Mouse (Mus musculus): ENCODE measurements at regions not wholly inside any gene's neighbourhood (a gene's known extent, or its start where the extent isn't known, plus 50 kb on each side); places are given as distances from the start of the nearest gene placed in this dataset.

DNA sequence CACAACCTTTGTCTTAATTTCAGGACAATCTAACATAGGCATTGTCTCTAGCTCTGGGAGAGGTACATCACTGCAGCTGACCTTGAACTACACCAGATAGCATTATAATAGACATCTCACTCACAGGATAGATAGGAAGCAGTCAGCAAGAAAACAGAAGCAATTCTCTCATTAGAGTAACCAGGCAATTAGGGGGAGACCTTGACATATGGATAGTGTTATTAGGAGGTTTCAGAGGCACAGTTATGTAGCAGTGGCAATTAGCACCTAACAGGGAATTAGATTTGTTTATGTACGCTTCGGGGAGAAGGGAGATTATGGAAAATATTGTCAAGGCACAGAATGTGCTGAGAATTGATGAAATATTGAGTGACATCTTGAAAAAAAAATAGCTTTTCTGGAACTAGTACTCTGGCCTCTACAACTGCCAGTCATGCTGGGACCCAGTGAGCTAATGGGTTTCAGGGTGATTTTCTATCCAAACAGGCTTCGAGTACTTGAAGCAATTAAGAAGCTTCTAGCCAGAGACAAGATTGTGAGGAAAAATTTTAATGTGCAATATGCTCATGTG, 216.8 kb upstream of the Aco1 start:
- no peaks in the 10 kb centered on the region for H3K4me1 ChIP-seq
- WGBS: 79% methylated on average over 3 of the region's 3 CpGs

DNA sequence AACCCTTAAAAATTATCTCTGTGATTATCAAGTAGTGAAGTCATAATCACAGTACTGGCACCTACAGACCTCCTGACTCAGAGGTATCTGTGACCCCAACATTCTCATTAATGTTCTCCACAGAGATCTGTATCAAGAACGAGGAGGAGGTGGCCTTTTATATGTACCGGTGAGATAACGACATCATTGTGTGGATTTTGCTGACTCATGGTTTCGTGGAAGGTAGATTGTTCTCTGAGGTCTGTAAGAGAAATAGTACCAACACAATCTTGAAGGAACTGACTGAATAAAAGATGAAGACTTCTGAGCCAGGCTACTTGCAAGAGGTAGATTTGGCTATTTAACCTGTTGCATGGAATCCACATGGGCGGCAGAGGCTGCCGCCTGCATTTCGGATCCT, 216.3 kb upstream of the Aco1 start:
- no peaks in the 10 kb centered on the region for H3K4me1 ChIP-seq
- no peak overlapping the region for H3K4me3 ChIP-seq
- no peak for DNase-seq (ENCODE audit: extremely low spot score, low spot score)
- H3K9me3 ChIP-seq: no peaks in the 10 kb centered on the region
- WGBS: 95% methylated on average over 7 of the region's 7 CpGs
- no peaks in the 10 kb centered on the region for H3K36me3 ChIP-seq (replicated peaks)
- no peaks in the 10 kb centered on the region for H3K27me3 ChIP-seq (ENCODE audit: poor library complexity, severe bottlenecking)
- no peak overlapping the region for H3K27ac ChIP-seq

More for the DNA sequence above, 216.8 kb upstream of the Aco1 start:
- no peak for DNase-seq (ENCODE audit: extremely low spot score, low spot score)
- Histone ChIP-seq H3K36me3 (replicated peaks) (no peaks in the 10 kb centered on the region), H3K4me3 (no peak overlapping the region), H3K9me3 (no peaks in the 10 kb centered on the region), H3K27me3 (ENCODE audit: poor library complexity, severe bottlenecking) (no peaks in the 10 kb centered on the region), H3K27ac (no peak overlapping the region)

GRCm38 (mm10) chr4:39928491-39928890, 214.4 kb upstream of the Aco1 start:
- H3K4me3 ChIP-seq: no peak overlapping the region
- no peaks in the 10 kb centered on the region for H3K36me3 ChIP-seq (replicated peaks)
- no peaks in the 10 kb centered on the region for H3K27me3 ChIP-seq (ENCODE audit: poor library complexity, severe bottlenecking)
- DNase-seq (ENCODE audit: extremely low spot score, low spot score): no peak
- H3K27ac ChIP-seq: no peak overlapping the region
- H3K9me3 ChIP-seq: no peaks in the 10 kb centered on the region
- no peaks in the 10 kb centered on the region for H3K4me1 ChIP-seq
- 95% methylated on average over 2 of the region's 2 CpGs for WGBS

DNA sequence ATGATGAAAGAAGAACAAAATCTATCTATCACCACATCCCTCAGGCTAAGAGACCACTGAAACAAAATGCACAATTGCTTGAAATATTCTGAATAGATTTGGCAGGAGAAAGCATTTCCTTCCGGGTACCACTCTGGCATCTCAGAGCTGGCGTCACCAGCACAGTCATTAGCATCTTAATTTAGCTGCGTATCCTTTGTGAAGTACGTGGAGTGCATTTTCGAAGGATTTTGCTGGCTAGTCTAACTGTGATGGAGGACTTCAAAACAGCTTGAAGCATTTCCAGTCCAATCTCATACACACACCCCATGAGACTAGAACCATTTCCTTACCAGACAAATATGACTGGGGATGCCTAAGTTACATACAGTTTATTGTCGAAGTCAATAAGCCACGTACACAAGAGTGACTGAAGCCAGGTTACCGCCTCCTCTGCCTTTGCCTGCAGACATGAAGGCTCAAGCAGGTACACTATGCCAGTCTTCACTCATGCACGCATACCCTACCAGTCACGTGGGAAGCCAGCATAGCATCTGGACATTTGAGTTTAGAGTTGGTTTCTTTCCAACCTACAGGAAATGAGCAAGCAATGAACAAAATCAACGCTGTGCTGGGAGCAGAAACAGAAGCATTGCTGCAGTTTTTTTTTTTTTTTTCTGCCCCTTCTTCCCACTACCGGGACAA, 208.7 kb upstream of the Aco1 start:
- no peak overlapping the region for H3K27ac ChIP-seq
- H3K36me3 ChIP-seq (replicated peaks): no peaks in the 10 kb centered on the region
- no peaks in the 10 kb centered on the region for H3K9me3 ChIP-seq
- no peak for DNase-seq (ENCODE audit: extremely low spot score, low spot score)
- H3K27me3 ChIP-seq (ENCODE audit: poor library complexity, severe bottlenecking): no peaks in the 10 kb centered on the region
- no peak overlapping the region for H3K4me3 ChIP-seq
- H3K4me1 ChIP-seq: no peaks in the 10 kb centered on the region
- WGBS: 90% methylated on average over 12 of the region's 12 CpGs

DNA sequence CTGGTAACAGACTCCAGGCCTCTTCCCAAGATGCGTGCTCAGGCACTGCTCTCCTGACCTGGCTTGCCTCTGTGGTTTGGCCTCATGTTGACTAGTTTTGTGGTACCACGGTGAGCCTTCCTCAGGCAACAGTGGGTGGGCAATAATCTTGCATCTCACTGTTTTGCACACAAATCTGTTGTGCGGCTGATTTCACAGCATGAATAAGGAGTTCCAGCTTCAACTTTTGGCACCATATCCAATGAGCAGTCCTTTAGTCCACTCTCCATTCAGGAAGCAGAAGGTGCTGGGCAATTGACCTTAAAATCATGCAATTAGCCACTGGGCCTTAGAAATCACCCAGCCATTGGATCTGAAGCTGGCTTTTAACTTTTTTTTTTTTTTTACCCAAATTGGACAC, 184.2 kb upstream of the Aco1 start:
- Histone ChIP-seq H3K36me3 (replicated peaks) (no peaks in the 10 kb centered on the region), H3K9me3 (no peaks in the 10 kb centered on the region), H3K4me1 (no peaks in the 10 kb centered on the region), H3K27me3 (ENCODE audit: poor library complexity, severe bottlenecking) (no peaks in the 10 kb centered on the region), H3K4me3 (no peak overlapping the region), H3K27ac (no peak overlapping the region)
- no peak for DNase-seq (ENCODE audit: extremely low spot score, low spot score)
- 93% methylated on average over 3 of the region's 3 CpGs for WGBS

- H3K9me3 ChIP-seq: no peaks in the 10 kb centered on the region; the same call in 1 of the 2 replicates
- WGBS: 88% methylated on average over 3 of the region's 3 CpGs
- H3K36me3 ChIP-seq (replicated peaks): no peaks in the 10 kb centered on the region
- DNase-seq (ENCODE audit: extremely low spot score, low spot score): no peak
- H3K4me1 ChIP-seq: no peaks in the 10 kb centered on the region
- H3K27me3 ChIP-seq (ENCODE audit: poor library complexity, severe bottlenecking): no peaks in the 10 kb centered on the region
- H3K27ac ChIP-seq: no peak overlapping the region
- H3K4me3 ChIP-seq: no peak overlapping the region
Observed at GRCm38 (mm10) chr4:39967938-39968337, 174.9 kb upstream of the Aco1 start.

- H3K36me3 ChIP-seq (replicated peaks): no peaks in the 10 kb centered on the region
- H3K9me3 ChIP-seq: no peaks in the 10 kb centered on the region
- no peaks in the 10 kb centered on the region for H3K27me3 ChIP-seq (ENCODE audit: poor library complexity, severe bottlenecking)
- WGBS: 79% methylated on average over 6 of the region's 6 CpGs
- no peak overlapping the region for H3K27ac ChIP-seq
- no peak for DNase-seq (ENCODE audit: extremely low spot score, low spot score)
- H3K4me1 ChIP-seq: no peaks in the 10 kb centered on the region
- H3K4me3 ChIP-seq: no peak overlapping the region
Observed at GRCm38 (mm10) chr4:39991358-39991757, 151.5 kb upstream of the Aco1 start.

DNA sequence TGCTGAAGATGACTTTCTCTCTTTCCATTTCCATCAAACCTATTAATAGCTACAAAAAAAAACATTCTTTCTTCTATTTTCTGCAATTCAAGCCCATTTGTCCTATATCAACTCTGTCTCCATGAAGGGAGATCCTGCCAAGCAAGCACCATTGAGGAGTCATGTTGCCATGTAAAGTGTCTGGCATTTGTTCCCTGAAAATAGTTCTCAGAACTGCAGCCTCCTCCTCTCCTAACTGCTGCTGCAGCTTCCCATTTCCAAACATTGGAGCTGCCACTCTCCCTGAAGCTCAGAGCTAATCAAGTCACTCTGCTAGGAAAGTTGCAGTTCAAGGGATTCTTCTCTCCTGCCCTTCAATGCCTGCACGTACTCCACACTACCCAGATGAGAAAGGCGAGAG, 151.0 kb upstream of the Aco1 start:
- H3K9me3 ChIP-seq: no peaks in the 10 kb centered on the region
- 90% methylated on average over 2 of the region's 2 CpGs for WGBS
- H3K4me3 ChIP-seq: no peak overlapping the region
- no peak overlapping the region for H3K27ac ChIP-seq
- H3K27me3 ChIP-seq (ENCODE audit: poor library complexity, severe bottlenecking): no peaks in the 10 kb centered on the region
- no peaks in the 10 kb centered on the region for H3K36me3 ChIP-seq (replicated peaks)
- H3K4me1 ChIP-seq: no peaks in the 10 kb centered on the region
- no peak for DNase-seq (ENCODE audit: extremely low spot score, low spot score)

- no peak for DNase-seq (ENCODE audit: extremely low spot score, low spot score)
- H3K4me1 ChIP-seq: no peaks in the 10 kb centered on the region
- no peak overlapping the region for H3K27ac ChIP-seq
- no peaks in the 10 kb centered on the region for H3K9me3 ChIP-seq
- no peak overlapping the region for H3K4me3 ChIP-seq
- 72% methylated on average over 5 of the region's 5 CpGs for WGBS
- no peaks in the 10 kb centered on the region for H3K27me3 ChIP-seq (ENCODE audit: poor library complexity, severe bottlenecking)
- H3K36me3 ChIP-seq (replicated peaks): no peaks in the 10 kb centered on the region
Observed at GRCm38 (mm10) chr4:39998771-39999422, 144.0 kb upstream of the Aco1 start.

DNA sequence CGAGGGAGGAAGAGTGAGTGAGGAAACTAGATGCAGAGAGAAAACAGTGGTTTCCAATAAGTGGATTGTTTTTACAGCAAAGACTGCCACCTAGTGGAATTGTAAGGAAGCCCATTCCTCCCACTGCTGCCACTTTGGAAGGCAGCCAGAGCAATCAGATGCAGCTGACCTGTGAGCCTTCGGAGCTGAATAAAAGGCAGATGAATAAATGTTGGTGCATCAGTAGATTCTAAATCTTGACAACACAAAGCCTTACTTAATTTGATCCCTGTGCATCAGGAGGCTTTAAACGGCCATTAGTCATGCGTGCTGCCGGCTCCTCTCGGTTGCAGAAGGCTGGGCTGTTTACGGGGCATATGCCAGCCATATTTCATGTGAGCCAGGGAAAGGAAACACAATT, 128.2 kb upstream of the Aco1 start:
- Histone ChIP-seq H3K4me1 (no peaks in the 10 kb centered on the region), H3K27me3 (ENCODE audit: poor library complexity, severe bottlenecking) (no peaks in the 10 kb centered on the region), H3K4me3 (no peak overlapping the region), H3K36me3 (replicated peaks) (no peaks in the 10 kb centered on the region), H3K27ac (no peak overlapping the region), H3K9me3 (no peaks in the 10 kb centered on the region)
- 80% methylated on average over 7 of the region's 7 CpGs for WGBS
- peak; percentile 23 for DNase-seq (ENCODE audit: extremely low spot score, low spot score)

DNA sequence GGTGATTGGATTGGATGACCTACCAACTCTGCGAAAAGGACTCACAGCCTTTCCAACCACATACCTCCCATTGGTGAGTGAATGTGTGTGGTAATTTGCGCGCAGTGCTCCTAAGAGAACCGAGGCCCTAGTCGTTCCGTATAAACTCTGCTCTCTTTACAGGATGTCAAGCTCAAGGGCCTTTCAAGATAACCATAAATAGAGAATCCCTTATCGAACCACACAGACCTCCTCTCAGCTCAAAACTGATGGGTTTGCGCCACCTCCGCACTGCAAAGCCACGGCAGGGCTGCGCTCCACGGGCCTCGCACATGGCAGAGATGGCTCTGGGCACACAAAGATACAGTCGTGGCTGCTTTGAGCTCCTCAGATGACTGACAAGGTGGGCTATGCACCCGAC, 126.0 kb upstream of the Aco1 start:
- WGBS: 88% methylated on average over 15 of the region's 15 CpGs

GRCm38 (mm10) chr4:40018208-40018607, 124.7 kb upstream of the Aco1 start:
- H3K9me3 ChIP-seq: no peaks in the 10 kb centered on the region
- no peak overlapping the region for H3K27ac ChIP-seq
- H3K36me3 ChIP-seq (replicated peaks): no peaks in the 10 kb centered on the region
- H3K4me3 ChIP-seq: no peak overlapping the region
- H3K27me3 ChIP-seq (ENCODE audit: poor library complexity, severe bottlenecking): no peaks in the 10 kb centered on the region
- no peak for DNase-seq (ENCODE audit: extremely low spot score, low spot score)
- H3K4me1 ChIP-seq: no peaks in the 10 kb centered on the region
- 95% methylated on average over 4 of the region's 4 CpGs for WGBS

More for the DNA sequence above, 126.0 kb upstream of the Aco1 start:
- Histone ChIP-seq H3K9me3 (no peaks in the 10 kb centered on the region), H3K27me3 (ENCODE audit: poor library complexity, severe bottlenecking) (no peaks in the 10 kb centered on the region), H3K4me1 (no peaks in the 10 kb centered on the region), H3K27ac (no peak overlapping the region), H3K36me3 (replicated peaks) (no peaks in the 10 kb centered on the region), H3K4me3 (no peak overlapping the region)
- no peak for DNase-seq (ENCODE audit: extremely low spot score, low spot score)

DNA sequence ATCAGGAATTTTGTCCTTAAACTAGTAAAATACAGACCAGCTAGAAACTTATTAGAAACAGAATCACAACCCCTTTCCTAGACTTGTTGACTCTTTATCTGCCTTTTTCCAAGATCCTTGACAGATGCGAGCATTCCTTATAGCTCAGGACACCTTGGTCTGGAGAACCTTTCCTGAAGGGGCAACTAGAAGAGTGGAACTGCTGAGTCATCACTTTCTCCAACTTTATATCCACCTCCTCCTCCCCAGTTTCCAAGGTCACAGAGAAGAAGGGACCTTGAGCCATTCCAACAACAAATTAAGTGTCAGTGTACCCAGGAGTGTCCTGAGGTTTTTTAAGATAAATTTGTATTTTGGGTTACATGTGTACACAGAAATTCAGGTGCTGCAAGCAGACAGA, 111.5 kb upstream of the Aco1 start:
- WGBS: 87% methylated on average over 1 of the region's 1 CpGs

More for the DNA sequence above, 111.5 kb upstream of the Aco1 start:
- Histone ChIP-seq H3K36me3 (replicated peaks) (no peaks in the 10 kb centered on the region), H3K4me1 (no peaks in the 10 kb centered on the region), H3K9me3 (no peaks in the 10 kb centered on the region), H3K4me3 (no peak overlapping the region), H3K27ac (no peak overlapping the region), H3K27me3 (ENCODE audit: poor library complexity, severe bottlenecking) (no peaks in the 10 kb centered on the region)
- DNase-seq (ENCODE audit: extremely low spot score, low spot score): no peak

Data from forebrain, embryonic 10.5 days (tissue).